Mouse (Mus musculus) brain, embryonic 14.5 days (tissue): ENCODE data around the gene F9.

ENCODE experiments used
- CTCF ChIP-seq: fragments of 200-500 bp; IDR thresholded peaks from 2 replicates; pipeline ENCODE4 v1.5.1; 2012; ENCODE audit warnings: inconsistent platforms, mild to moderate bottlenecking, moderate library complexity, borderline replicate concordance; ENCODE audit not compliant: insufficient read depth, insufficient read length; ENCODE audit errors: extremely low read depth
- POLR2A ChIP-seq: fragments of 200-500 bp; IDR thresholded peaks from 2 replicates; pipeline ENCODE4 v1.6.1; 2012; ENCODE audit warnings: mild to moderate bottlenecking, inconsistent platforms, borderline replicate concordance; ENCODE audit not compliant: poor library complexity, insufficient read depth, insufficient read length, severe bottlenecking; ENCODE audit errors: extremely low read depth

GRCm38 (mm10) chrX:60001461-60001860, 2.2 kb downstream of the F9 start:
- TF ChIP-seq CTCF (no peak), POLR2A (no peak)
